Mouse (Mus musculus) E14TG2a.4 (cell line): ENCODE data around the gene Disp1.

Experiments used
- H3K27me3 ChIP-seq: 2 replicates; pipeline ENCODE4 v1.6.1; 2014; ENCODE audit warnings: low read length, control low read depth; ENCODE audit not compliant: insufficient read depth
- H3K36me3 ChIP-seq: 2 replicates; pipeline ENCODE4 v1.6.1; 2014; ENCODE audit warnings: low read length, control low read depth; ENCODE audit not compliant: insufficient read depth
- H3K4me1 ChIP-seq: replicated peaks from 2 replicates; pipeline ENCODE4 v1.6.1; 2014; ENCODE audit warnings: low read depth, low read length, control low read depth
- H3K4me3 ChIP-seq: replicated peaks from 2 replicates; pipeline ENCODE4 v1.5.1; 2014; ENCODE audit warnings: mild to moderate bottlenecking, low read length
- H3K9me3 ChIP-seq: 2 replicates; pipeline ENCODE4 v1.6.1; 2014; ENCODE audit warnings: low read length, control low read depth
- CTCF ChIP-seq: conservative IDR thresholded peaks from 2 replicates; pipeline ENCODE4 v1.5.1; 2014; ENCODE audit warnings: low read length
- NANOG ChIP-seq: IDR thresholded peaks from 2 replicates; pipeline ENCODE4 v1.6.1; 2014; ENCODE audit warnings: borderline replicate concordance, low read length, mixed read lengths
- POU5F1 ChIP-seq: IDR thresholded peaks from 2 replicates; pipeline ENCODE4 v1.6.1; 2014; ENCODE audit warnings: low read length, borderline replicate concordance

Disp1 gene

DNA sequence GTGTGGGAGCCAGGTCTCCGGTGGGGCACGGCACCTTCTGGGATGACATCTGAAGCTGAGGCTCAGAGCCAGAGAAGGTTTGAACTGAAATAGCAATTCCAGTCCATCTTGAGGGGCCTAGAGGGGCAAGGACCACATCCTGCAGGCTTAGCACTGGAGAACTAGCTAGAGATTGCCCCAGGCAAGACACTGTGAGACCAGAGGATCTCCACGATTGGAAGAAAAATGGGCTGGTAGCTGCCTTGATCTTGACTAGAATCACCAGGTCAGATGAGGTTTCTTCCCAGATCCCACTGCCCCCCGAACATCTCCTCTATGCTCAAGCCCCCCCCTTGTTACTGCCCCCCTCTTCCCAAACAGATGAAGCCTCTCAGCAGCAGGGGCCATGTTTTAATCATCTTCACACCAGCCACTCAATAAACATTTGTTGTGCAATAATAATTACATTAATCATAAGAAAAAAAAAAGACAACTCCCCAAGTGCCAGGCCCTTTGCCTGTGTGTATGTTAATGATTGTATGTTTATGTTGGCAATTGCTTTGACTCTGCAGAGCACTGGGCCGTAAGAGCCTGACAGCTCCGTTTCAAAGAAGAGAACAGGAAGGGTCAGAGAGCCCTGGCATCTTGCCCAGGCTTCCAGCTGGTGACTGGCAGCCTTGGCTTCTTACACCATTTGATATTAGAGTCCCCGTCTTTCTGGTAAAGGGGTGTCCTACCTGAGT is 174.0 kb downstream of the Disp1 start:
- H3K27me3 ChIP-seq, result no peaks in the 10 kb centered on the region
- no peak overlapping the region for H3K4me3 ChIP-seq
- no peak for TF ChIP-seq CTCF
- no peak for TF ChIP-seq NANOG
- no peak for TF ChIP-seq POU5F1
- H3K36me3 ChIP-seq, result no peaks in the 10 kb centered on the region
- H3K9me3 ChIP-seq, result peaks cover 18% of the 10 kb centered on the region
- H3K4me1 ChIP-seq, result no peaks in the 10 kb centered on the region

DNA sequence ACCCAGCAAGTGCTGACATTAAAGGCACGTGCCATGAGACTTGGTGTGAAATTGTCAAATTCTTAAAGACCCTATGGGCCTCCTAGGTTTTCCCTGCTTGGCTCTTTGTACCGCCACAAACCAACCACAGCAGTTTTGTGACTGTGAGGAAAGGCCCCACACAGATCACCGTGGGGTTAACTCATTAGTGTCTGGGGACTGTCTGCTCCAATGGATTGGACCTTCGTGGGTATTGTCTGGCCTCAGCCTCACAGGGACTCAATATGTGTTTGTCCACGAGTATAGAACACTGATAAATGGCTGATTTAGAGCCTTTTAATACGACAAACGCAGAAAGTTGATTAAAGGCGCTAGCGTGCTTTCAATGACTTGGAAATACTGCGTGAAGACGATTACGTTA is 175.2 kb downstream of the Disp1 start:
- Histone ChIP-seq H3K36me3 (no peaks in the 10 kb centered on the region), H3K4me1 (no peaks in the 10 kb centered on the region), H3K27me3 (no peaks in the 10 kb centered on the region), H3K4me3 (no peak overlapping the region), H3K9me3 (peaks cover 18% of the 10 kb centered on the region)
- TF ChIP-seq CTCF, result no peak
- TF ChIP-seq NANOG, result no peak
- TF ChIP-seq POU5F1, result no peak

DNA sequence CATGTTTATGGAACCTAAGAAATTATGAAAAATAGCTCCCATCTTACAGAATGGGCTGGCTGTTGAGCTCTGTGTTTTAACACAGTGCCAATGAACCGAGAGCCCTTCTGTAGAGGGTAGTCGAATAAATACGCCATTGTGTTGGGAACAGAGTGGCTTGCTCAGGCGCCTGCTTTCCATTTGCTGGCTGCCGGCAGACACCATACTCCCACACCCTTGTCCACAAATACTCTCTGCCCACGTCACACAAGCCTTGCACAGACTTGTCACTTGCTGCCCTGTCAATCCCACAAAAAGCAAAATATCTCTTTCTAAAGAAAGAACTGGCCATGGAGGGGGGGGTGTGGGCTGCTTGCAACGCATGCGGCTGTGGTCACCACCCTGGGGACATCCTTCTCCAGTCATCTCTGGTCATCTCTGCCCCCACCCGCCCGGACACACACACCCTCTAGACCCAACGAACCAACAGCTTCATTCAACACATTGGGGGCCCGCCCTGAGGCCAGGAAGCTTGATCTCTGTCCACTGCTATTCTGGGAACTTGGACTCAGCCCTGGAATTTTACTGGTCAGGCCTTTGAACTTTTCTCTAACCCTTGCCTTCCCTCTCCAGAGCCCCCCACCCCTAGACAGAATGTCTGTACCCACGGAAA is 178.0 kb downstream of the Disp1 start:
- H3K36me3 ChIP-seq, result no peaks in the 10 kb centered on the region
- no peak overlapping the region for H3K4me3 ChIP-seq
- TF ChIP-seq NANOG (no peak), POU5F1 (no peak), CTCF (no peak)
- H3K4me1 ChIP-seq, result no peaks in the 10 kb centered on the region
- H3K9me3 ChIP-seq, result peaks cover 7% of the 10 kb centered on the region
- no peaks in the 10 kb centered on the region for H3K27me3 ChIP-seq

DNA sequence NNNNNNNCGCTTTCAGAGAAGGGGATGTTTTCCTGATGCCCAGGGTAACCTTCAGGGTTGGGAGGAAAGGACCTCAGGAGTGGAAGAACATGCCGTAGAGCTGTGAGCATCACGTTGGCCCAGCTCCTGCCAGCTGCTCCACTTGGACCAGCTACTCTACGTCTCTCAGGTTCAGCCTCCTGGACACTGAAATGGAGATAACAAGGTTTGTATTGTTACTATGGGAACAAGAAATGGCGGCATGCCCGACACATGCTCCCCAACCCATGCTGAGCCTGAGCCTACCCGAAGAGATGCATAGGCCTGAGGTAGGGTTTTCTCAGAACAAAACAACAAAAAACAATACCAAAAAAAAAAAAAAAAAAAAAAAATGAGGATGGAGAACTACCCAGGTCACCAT is 179.6 kb downstream of the Disp1 start:
- Histone ChIP-seq H3K9me3 (peaks cover 7% of the 10 kb centered on the region), H3K4me1 (no peaks in the 10 kb centered on the region), H3K27me3 (no peaks in the 10 kb centered on the region), H3K4me3 (no peak overlapping the region), H3K36me3 (no peaks in the 10 kb centered on the region)
- no peak for TF ChIP-seq POU5F1
- TF ChIP-seq CTCF, result no peak
- no peak for TF ChIP-seq NANOG

DNA sequence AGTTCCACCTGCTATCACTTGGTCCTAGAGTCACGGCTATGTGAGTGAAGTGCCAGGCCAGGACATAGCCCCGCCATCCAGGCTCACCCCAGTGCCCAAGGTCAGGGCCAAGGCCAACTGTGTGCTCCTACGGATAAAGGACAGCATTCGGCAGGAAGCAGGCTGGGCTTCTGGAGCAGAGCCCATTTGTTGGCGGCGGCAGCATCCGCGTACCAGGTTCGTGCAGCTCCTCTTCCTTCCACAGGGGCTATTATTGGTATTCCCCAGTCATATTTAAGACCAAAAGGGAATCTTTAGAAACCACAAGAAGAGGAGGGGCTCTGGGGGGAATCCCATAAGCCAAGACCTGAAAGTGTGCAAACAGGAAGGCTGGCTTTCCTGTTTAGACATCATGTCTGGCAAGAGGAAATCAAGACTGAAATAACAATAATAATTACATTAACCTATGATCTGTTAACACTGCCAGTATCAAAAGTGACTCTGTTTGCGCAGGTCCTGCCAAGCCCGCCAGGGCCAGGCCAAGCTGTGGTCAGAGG is 180.4 kb downstream of the Disp1 start:
- H3K36me3 ChIP-seq, result no peaks in the 10 kb centered on the region
- no peak overlapping the region for H3K4me3 ChIP-seq
- TF ChIP-seq NANOG (no peak), POU5F1 (no peak), CTCF (no peak)
- H3K27me3 ChIP-seq, result no peaks in the 10 kb centered on the region
- H3K9me3 ChIP-seq, result peaks cover 7% of the 10 kb centered on the region
- no peaks in the 10 kb centered on the region for H3K4me1 ChIP-seq

DNA sequence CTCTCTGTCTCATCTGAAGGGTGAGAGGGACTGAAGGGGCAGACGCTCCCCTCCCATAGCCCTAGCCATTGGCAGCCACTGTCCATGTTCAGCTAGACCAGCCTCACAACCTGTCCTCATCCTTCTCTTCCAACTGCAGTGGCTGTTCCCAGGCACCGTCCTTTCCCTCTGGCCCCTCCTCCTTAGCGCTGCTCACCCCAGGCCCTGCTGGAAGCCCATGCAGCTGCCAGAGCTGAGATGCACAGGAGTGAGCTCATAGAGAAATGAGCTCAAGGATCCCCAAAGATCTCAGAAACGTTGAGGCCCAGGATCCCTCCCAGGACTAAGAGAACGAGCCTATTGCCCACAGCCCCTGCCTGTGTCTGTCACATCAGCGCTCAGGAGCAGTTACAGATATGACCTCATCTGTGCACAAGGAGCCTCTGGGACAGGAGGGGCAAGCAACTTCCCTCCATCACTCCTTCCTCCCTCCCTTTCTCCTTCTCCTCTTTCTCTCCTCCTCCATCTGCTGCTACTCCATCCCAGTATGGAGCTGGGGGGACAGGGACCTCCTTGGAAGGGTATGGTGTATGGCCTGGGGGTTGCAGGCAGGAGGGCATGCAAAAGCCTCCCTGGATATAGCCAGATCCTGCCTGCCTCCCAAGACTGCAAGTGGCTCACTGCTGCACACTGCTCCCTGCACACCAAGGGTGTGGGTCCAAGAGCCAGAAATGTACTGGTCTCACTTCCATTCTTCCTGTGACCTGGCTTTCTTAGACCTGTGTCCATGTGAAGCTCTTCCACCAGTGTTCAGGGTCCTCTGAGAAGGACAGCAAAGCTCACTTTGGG is 181.2 kb downstream of the Disp1 start:
- H3K36me3 ChIP-seq, result no peaks in the 10 kb centered on the region
- H3K4me3 ChIP-seq, result no peak overlapping the region
- H3K27me3 ChIP-seq, result no peaks in the 10 kb centered on the region
- peaks cover 7% of the 10 kb centered on the region for H3K9me3 ChIP-seq
- H3K4me1 ChIP-seq, result no peaks in the 10 kb centered on the region
- TF ChIP-seq NANOG (no peak), CTCF (no peak), POU5F1 (no peak)

DNA sequence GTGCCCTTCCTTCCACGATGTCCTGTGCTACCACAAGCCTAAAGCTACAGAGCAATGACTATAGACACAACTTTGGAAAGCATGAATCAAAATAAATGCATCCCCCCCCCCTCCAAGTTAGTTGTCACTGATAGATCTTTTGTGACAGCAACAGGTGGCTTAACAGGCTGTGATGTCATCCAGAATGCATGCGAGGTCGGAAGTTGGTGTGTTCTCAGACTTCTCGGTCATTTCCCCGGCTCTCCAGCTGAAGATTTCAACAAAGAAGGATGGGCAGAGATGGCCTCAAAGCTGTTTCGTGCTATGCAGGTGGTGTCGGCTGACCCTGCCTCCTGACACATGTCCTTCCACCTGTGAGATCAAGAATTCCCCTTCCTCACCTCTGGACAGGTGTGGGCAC is 181.9 kb downstream of the Disp1 start:
- Histone ChIP-seq H3K36me3 (no peaks in the 10 kb centered on the region), H3K27me3 (no peaks in the 10 kb centered on the region), H3K9me3 (peaks cover 7% of the 10 kb centered on the region), H3K4me1 (no peaks in the 10 kb centered on the region), H3K4me3 (no peak overlapping the region)
- TF ChIP-seq CTCF, result no peak
